Mouse (Mus musculus): ENCODE measurements around the gene Atf6.

Atf6 gene

GRCm38 (mm10) chr1:170664620-170665185 is 202.9 kb downstream of the Atf6 start:
- no peak for DNase-seq (ENCODE audit: low read depth, low spot score)

DNA sequence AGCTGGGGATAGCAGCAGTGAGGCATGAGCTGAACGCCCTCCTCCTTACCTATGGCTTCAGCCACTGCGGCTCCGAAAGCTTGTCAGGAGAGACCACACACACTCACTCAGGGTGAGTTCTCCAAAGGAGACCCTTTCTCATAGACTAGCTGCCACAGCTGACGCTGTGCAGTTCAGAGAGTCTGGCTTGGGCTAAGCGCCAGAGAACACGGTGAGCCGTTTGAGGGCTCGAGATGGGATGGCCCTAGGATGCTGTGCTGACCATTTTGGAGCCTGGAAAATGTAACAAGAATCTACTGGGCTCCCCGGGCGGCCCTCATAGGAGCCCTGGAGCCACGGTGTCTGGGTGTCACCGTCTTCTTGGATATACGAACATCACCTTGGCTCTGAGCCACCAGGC is 208.3 kb downstream of the Atf6 start:
- no peak for DNase-seq (ENCODE audit: low read depth, low spot score)

- DNase-seq (ENCODE audit: low read depth, low spot score) = no peak
Observed at GRCm38 (mm10) chr1:170657643-170658314, 209.8 kb downstream of the Atf6 start.

GRCm38 (mm10) chr1:170657228-170657521 is 210.4 kb downstream of the Atf6 start:
- no peak for DNase-seq (ENCODE audit: low read depth, low spot score)

DNA sequence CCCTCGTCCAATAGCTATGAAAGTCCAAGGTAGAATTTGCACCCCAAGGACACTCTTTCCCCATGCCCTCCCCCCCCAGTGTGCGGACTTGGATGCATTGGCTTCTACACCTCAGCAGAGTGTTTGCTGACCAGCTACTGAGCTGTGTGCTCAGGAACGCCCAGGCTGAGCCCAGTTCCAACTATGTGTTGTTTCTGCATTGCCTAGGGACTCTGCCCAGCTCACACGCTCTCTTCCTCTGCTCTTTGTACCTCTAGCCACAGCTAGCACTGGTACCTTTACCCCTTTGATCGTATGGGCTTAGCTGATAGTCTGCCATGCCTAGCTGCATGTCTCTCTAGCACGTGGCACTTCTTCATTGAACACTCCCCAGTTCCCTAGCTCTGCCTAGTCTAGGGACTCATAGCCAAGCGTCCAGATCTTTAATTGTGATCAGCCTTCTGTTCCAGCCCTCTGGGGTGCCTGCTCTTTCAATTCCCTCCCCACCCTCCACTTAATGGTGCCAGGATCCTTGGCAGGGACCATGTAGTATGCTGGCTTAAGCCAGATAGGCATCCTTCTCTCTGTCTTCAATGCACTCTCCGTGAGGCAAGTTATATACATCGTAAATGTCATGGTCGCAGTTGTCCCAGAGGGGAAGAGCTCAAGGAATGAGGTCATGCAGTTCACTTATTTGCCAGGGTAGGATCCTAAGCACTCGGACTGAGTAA is 210.9 kb downstream of the Atf6 start:
- no peak for DNase-seq (ENCODE audit: low read depth, low spot score)

GRCm38 (mm10) chr1:170655280-170655917 is 212.2 kb downstream of the Atf6 start:
- no peak for DNase-seq (ENCODE audit: low read depth, low spot score)
